Mouse (Mus musculus) brain, embryonic 14.5 days (tissue): ENCODE results near the gene Gm14137. TPM values are rescaled to one million over a fixed set of nuclear protein-coding genes. Genes with fewer than 3 reads are reported as not detected.

Source experiments
- DNase-seq: peaks from one replicate; pipeline ENCODE4 v3.0.0-alpha.2; 2011; ENCODE audit warnings: low read depth
- CTCF ChIP-seq: fragments of 200-500 bp; IDR thresholded peaks from 2 replicates; pipeline ENCODE4 v1.5.1; 2012; ENCODE audit warnings: inconsistent platforms, mild to moderate bottlenecking, moderate library complexity, borderline replicate concordance; ENCODE audit not compliant: insufficient read depth, insufficient read length; ENCODE audit errors: extremely low read depth
- POLR2A ChIP-seq: fragments of 200-500 bp; IDR thresholded peaks from 2 replicates; pipeline ENCODE4 v1.6.1; 2012; ENCODE audit warnings: mild to moderate bottlenecking, inconsistent platforms, borderline replicate concordance; ENCODE audit not compliant: poor library complexity, insufficient read depth, insufficient read length, severe bottlenecking; ENCODE audit errors: extremely low read depth
- polyA plus RNA-seq: library from polyadenylated mRNA; depleted of rRNA; stranded (reverse); fragments of >200 nt; gene quantifications from 2 replicates; pipeline ENCODE4 v1.2.3, GENCODE M21; 2012

Gene Gm14137
- polyA plus RNA-seq, 1 experiment: 0.03 TPM

DNA sequence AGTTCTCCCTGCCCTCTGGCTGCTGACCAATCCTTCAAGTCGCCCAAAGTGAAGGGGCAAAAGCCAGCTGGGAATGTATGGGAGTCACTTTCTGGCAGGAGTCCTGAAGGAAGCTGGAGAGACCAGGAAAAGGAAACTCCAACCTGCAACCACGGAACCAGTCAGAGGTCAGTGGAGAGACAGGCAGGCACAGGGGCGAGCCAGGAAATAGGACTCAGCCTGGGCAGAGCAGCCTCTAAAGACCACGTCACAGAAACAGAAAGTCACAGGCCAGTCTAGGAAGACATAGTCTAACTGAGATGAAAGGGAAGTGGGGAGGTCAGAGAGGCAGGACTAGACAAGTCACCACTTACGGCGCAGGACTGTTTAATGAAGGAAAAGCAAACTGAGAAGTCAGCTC lies 1.3 kb downstream of the Gm14137 start:
- DNase-seq: no peak
- no peak for TF ChIP-seq POLR2A
- TF ChIP-seq CTCF: no peak

GRCm38 (mm10) chr2:119176761-119177160 lies 2.5 kb downstream of the Gm14137 start:
- DNase-seq: no peak
- TF ChIP-seq POLR2A (no peak), CTCF (no peak)

- TF ChIP-seq POLR2A (no peak), CTCF (no peak)
- no peak for DNase-seq
Observed at GRCm38 (mm10) chr2:119177384-119177939, 3.2 kb downstream of the Gm14137 start.

DNA sequence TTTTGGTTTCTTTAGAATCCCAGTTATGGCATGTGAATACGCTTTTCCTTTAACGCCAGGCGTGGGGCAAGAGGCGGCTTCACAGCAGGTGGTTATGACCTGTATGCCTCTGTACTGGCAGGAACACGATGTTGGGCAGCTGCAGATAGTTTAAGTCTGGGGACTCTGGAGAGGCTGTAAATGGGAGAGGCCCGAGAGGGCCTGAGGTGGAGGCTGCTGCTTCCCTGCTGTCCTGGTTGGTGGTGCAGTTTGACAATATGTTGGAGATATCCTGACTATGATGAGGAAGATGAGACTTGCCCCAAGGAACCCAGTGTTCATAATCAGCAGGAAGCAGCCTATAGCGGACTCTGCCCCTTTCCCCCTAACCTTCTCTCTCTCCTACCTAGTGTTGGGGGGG lies 8.6 kb downstream of the Gm14137 start:
- TF ChIP-seq POLR2A (no peak), CTCF (no peak)

GRCm38 (mm10) chr2:119189029-119189710 lies 14.9 kb downstream of the Gm14137 start:
- DNase-seq: peak; percentile 85
- TF ChIP-seq POLR2A (no peak), CTCF (peak; percentile 96)

More for the DNA sequence above, 8.6 kb downstream of the Gm14137 start:
- DNase-seq: no peak

DNA sequence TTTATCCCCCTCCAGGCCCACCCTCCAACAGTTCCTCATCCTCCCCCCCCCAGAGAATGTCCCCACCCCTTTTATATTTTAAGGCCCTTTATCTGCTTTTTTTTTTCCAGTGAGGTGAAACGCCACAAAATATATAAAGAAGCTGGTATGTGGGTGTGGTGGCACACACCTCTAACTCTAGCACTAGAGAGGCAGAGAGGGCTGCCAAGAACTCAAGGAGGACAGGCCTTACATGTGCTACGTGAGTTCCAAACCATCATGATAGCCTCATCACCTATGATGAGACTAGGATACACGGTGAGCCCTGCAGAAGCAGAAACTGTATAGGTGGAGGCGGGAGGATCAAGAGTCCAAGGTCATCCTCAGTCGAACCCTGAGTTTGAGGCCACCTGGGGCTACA lies 16.7 kb downstream of the Gm14137 start:
- TF ChIP-seq CTCF (no peak), POLR2A (no peak)
- DNase-seq: no peak

GRCm38 (mm10) chr2:119194140-119194539 lies 19.8 kb downstream of the Gm14137 start:
- peak; percentile 39 for DNase-seq
- TF ChIP-seq CTCF (no peak), POLR2A (no peak)

GRCm38 (mm10) chr2:119196316-119197108 lies 22.2 kb downstream of the Gm14137 start:
- no peak for DNase-seq
- TF ChIP-seq POLR2A (no peak), CTCF (no peak)

DNA sequence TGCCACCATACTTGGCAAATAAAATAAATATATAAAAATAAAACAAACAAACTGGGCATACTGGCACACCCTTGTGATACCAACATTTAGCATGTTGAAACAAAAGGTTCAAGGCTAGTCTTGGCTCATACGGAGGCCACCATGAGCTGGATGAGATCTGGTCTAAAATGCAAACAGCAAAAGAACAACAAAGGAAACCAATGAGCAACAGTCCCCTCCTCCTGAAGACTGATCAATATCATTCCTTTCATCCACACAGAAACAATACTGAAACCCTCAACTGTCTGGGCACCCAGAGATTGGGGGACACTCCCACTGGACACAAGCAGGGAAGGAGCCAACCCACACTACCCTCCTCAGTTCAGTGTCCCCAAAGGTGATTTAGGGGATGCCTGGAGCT lies 23.2 kb downstream of the Gm14137 start:
- DNase-seq: no peak
- TF ChIP-seq CTCF (no peak), POLR2A (no peak)

DNA sequence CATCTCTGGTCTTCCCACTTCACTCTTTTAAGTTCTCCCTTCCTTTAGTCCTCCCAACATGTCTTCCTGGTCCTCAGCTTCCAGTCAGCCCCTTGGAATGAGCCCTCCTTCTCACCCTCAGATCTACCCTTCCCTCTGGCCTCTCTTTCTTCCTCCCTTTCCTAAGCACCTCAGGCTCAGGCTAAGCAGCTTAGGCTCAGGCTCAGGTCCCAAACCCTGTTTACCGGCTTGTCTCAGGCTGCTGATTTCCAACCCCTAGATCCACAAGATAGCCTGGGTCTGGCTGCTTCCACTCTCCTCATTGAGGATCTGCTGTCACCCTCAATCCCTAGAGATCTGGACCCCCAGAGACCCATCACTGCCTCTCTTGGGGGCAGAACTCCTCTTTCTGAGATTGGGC lies 23.7 kb downstream of the Gm14137 start:
- no peak for DNase-seq
- TF ChIP-seq POLR2A (no peak), CTCF (no peak)

- TF ChIP-seq POLR2A (no peak), CTCF (no peak)
- DNase-seq: peak; percentile 61
Observed at GRCm38 (mm10) chr2:119198934-119199333, 24.6 kb downstream of the Gm14137 start.
